In the genomic region with DNA sequence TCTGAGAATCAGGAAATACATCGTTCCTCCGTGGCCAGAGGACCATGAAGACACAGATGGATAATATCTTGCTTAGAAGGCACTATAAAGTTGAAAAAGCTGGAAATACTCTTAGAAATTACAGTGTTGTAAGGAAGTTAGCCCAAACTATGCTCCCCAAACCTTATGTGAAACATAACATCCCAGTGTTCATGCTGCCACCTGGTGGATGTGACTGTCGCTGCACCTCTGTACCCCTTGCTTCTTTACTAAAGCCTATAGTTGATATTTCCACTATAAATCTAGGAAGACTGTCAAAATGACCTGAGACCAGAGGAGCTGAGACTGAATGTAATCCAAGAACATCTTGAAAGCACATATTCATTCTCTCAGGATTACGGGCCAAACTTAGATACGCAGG, we compare ENCODE assay signal across 9 mouse cellular contexts. TPM values are rescaled to one million over a fixed set of nuclear protein-coding genes. Genes with fewer than 3 reads are reported as not detected.
A peak's percentile ranks its signal among the peaks of the same experiment; 100 is the strongest.
DNase-seq lines count a peak whose midpoint lies in the region; ATAC-seq lines count a peak whose summit lies in the region.
"Had no signal": no experiment of that assay in that cellular context is flagged by ENCODE, and none has a peak within 500 bp of the region (broad histone marks: within the 10 kb centered on the region; RNA-seq: fewer than 3 reads in every experiment).

No protein-coding gene starts in this region.

- H3K9ac ChIP-seq in kidney, embryonic 15.5 days, result no peak overlapping the region
- no peak overlapping the region for H3K9ac ChIP-seq in neural tube, embryonic 11.5 days (ENCODE audit: low read length)

- intact Hi-C loops in left cerebral cortex, postnatal 10 days (cut with DNase I), result loop anchor here (2.0 kb wide), 1 partner anchor 182 kb away; no protein-coding TSS in a partner anchor

- H3K4me3 ChIP-seq in kidney, embryonic 15.5 days (replicated peaks), result no peak overlapping the region
- H3K4me3 ChIP-seq in neural tube, embryonic 11.5 days (ENCODE audit: low read depth, low read length), result no peak overlapping the region

- no peaks in the 10 kb centered on the region for H3K36me3 ChIP-seq in kidney, embryonic 15.5 days
- H3K36me3 ChIP-seq in neural tube, embryonic 11.5 days (ENCODE audit: control insufficient read depth, insufficient read depth, low read length), result no peaks in the 10 kb centered on the region

- H3K4me2 ChIP-seq in kidney, embryonic 15.5 days, result no peak overlapping the region
- no peak overlapping the region for H3K4me2 ChIP-seq in neural tube, embryonic 11.5 days (ENCODE audit: low read depth)

- no peaks in the 10 kb centered on the region for H3K9me3 ChIP-seq in kidney, embryonic 15.5 days (replicated peaks)
- H3K9me3 ChIP-seq in neural tube, embryonic 11.5 days (ENCODE audit: control insufficient read depth, low read length), result no peaks in the 10 kb centered on the region

- 23% methylated on average over 5 of the region's 5 CpGs for WGBS in kidney, embryonic 15.5 days
- 24% methylated on average over 5 of the region's 5 CpGs for WGBS in neural tube, embryonic 11.5 days

- DNase-seq in kidney, adult 18-20 months, result peak; percentile 78
- peak; percentile 85 for DNase-seq in adrenal gland, postnatal 10 days
- DNase-seq in embryo, embryonic 9.5 days (ENCODE audit: extremely low spot score), result peak; percentile 48
- peak; percentile 88 for DNase-seq in heart, postnatal 4 days
- DNase-seq in left cerebral cortex, postnatal 10 days (ENCODE audit: extremely low spot score in 1 of 2, low spot score in 2 of 2), result peak; percentile 78 to 79
- DNase-seq in neural tube, embryonic 11.5 days (ENCODE audit: low spot score), result peak; percentile 77
- peak; percentile 71 for DNase-seq in thymus, postnatal 0 days (ENCODE audit: low spot score)

- peaks cover 19% of the 10 kb centered on the region; the same call in 1 of the 2 replicates for H3K27me3 ChIP-seq in kidney, embryonic 15.5 days
- no peaks in the 10 kb centered on the region for H3K27me3 ChIP-seq in neural tube, embryonic 11.5 days (ENCODE audit: control insufficient read depth, insufficient read depth, low read length)

- no peak for ATAC-seq in kidney, embryonic 15.5 days (replicated peaks; ENCODE audit: low FRiP score)
- no peak for ATAC-seq in neural tube, embryonic 11.5 days (ENCODE audit: insufficient read depth, low FRiP score, low TSS enrichment)

- no peak overlapping the region for H3K27ac ChIP-seq in kidney, embryonic 15.5 days
- H3K27ac ChIP-seq in neural tube, embryonic 11.5 days (ENCODE audit: low read depth, low read length), result no peak overlapping the region

- peaks cover 6% of the 10 kb centered on the region for H3K4me1 ChIP-seq in kidney, embryonic 15.5 days
- H3K4me1 ChIP-seq in neural tube, embryonic 11.5 days (ENCODE audit: control insufficient read depth, insufficient read depth, low read length), result no peaks in the 10 kb centered on the region

RNA-seq across cellular contexts. Expression of gene Wfdc21, which starts 7.5 kb away (rescaled TPM):
- polyA plus RNA-seq in kidney, embryonic 15.5 days (2015; fragmentation: Nextera tagmentation; extraction: Ambion mirVana), result 1.0 and 1.4 TPM in 2 replicates
- 1 to 10 TPM; 1.1 to 3.2 TPM for total RNA-seq in adrenal gland, postnatal 10 days (2021)
- total RNA-seq in heart, postnatal 4 days (2021), result not detected
- total RNA-seq in left cerebral cortex, postnatal 10 days (2021), result not detected
- polyA plus RNA-seq in neural tube, embryonic 11.5 days (2014; fragmentation: Nextera tagmentation; extraction: Ambion mirVana), result not detected in 2 replicates
- polyA plus RNA-seq in thymus, postnatal 0 days (2015; fragmentation: Nextera tagmentation; extraction: Ambion mirVana), result 13.4 and 15.6 TPM in 2 replicates
- polyA plus RNA-seq: stomach, embryonic 14.5 days had no signal

RNA-seq across cellular contexts. Expression of gene Heatr6, which starts 14.3 kb away (rescaled TPM):
- polyA plus RNA-seq in kidney, embryonic 15.5 days (2015; fragmentation: Nextera tagmentation; extraction: Ambion mirVana), result 22.7 and 25.2 TPM in 2 replicates
- total RNA-seq in adrenal gland, postnatal 10 days (2021), result 10 to 100 TPM; 10.1 to 14.4 TPM
- total RNA-seq in heart, postnatal 4 days (2021), result 1 to 10 TPM; 8.3 to 8.7 TPM
- total RNA-seq in left cerebral cortex, postnatal 10 days (2021), result 10 to 100 TPM; 17.9 to 18.9 TPM
- 29.7 and 30.9 TPM in 2 replicates for polyA plus RNA-seq in neural tube, embryonic 11.5 days (2014; fragmentation: Nextera tagmentation; extraction: Ambion mirVana)
- 19.4 and 23.5 TPM in 2 replicates for polyA plus RNA-seq in thymus, postnatal 0 days (2015; fragmentation: Nextera tagmentation; extraction: Ambion mirVana)

RNA-seq across cellular contexts. Expression of gene Wfdc18, which starts 30.4 kb away (rescaled TPM):
- 0.44 and 0.94 TPM in 2 replicates for polyA plus RNA-seq in kidney, embryonic 15.5 days (2015; fragmentation: Nextera tagmentation; extraction: Ambion mirVana)
- not detected for total RNA-seq in adrenal gland, postnatal 10 days (2021)
- total RNA-seq in heart, postnatal 4 days (2021), result under 1 TPM; 0.77 to 0.98 TPM
- 1 to 10 TPM in 1 of 2 experiments, under 1 TPM in 1; 0.75 to 1.3 TPM for total RNA-seq in left cerebral cortex, postnatal 10 days (2021)
- polyA plus RNA-seq in neural tube, embryonic 11.5 days (2014; fragmentation: Nextera tagmentation; extraction: Ambion mirVana), result not detected in 2 replicates
- 48.5 and 54.9 TPM in 2 replicates for polyA plus RNA-seq in thymus, postnatal 0 days (2015; fragmentation: Nextera tagmentation; extraction: Ambion mirVana)

RNA-seq across cellular contexts. Expression of gene Wfdc17, which starts 35.5 kb away (rescaled TPM):
- 2.2 and 3.3 TPM in 2 replicates for polyA plus RNA-seq in kidney, embryonic 15.5 days (2015; fragmentation: Nextera tagmentation; extraction: Ambion mirVana)
- total RNA-seq in adrenal gland, postnatal 10 days (2021), result 1 to 10 TPM; 1.5 to 2.4 TPM
- not detected for total RNA-seq in heart, postnatal 4 days (2021)
- total RNA-seq in left cerebral cortex, postnatal 10 days (2021), result not detected
- 1.0 TPM in 1 of 2 replicates, not detected in the other for polyA plus RNA-seq in neural tube, embryonic 11.5 days (2014; fragmentation: Nextera tagmentation; extraction: Ambion mirVana)
- polyA plus RNA-seq in thymus, postnatal 0 days (2015; fragmentation: Nextera tagmentation; extraction: Ambion mirVana), result 17.2 and 17.8 TPM in 2 replicates
